Mouse (Mus musculus): ENCODE measurements around the gene Sctr.

GRCm38 (mm10) chr1:120066625-120067024 is 59.9 kb downstream of the Sctr start:
- no peak for TF ChIP-seq CTCF (IDR thresholded peaks at IDR 0.05; ENCODE audit: low read depth, low read length)
- TF ChIP-seq POLR2A (IDR thresholded peaks at IDR 0.05; ENCODE audit: insufficient read depth, low read length): no peak

All from ES-Bruce4 (cell line).